Mouse (Mus musculus) spleen, postnatal 14 days (tissue): ENCODE results near the gene Banf2.

Experiments
- DNase-seq, 2 experiments: peaks; one replicate each; pipeline ENCODE4 v3.0.0; 2021 to 2022; ENCODE audit warnings: low spot score in 2 of 2

The Banf2 gene

DNA sequence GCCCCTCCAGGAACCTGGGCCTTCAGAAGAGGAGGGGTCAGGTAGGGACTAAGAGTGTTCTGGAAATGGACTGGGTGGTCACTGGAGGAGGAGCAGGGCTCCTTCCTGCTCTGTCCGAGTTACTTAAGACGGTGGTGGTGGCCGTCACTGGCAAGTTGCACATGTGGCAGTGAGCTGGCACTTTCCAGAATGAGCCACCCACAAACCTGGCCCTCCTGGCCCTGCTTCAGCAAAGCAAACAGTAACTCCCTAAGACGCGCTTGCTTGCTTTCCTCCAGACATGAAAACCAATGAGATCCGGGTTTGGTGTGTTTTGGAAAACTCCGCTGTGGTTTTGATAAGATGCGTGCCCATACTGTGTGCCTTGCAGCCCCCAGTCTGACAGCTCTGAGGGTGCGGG, 7.5 kb upstream of the Banf2 start:
- no peak for DNase-seq

DNA sequence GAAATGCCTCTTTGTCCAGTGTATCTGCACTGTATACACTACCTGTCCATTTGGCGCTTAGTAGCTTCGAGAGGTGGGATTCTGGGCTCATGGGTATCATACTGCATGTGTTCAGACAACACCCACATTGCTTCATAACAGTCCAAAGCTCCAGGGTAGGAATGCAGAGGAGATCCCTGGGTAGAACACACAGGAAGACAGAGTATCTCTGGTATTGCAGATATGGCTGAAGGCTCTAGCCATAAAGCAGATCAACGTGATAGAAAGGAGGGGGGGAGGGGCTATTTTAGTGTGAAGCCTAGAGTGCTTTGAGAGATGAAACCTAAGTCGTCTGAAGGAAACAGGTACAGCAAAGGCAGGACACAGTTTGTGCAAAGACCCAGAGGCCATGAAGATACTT, 6.4 kb upstream of the Banf2 start:
- DNase-seq: no peak

DNA sequence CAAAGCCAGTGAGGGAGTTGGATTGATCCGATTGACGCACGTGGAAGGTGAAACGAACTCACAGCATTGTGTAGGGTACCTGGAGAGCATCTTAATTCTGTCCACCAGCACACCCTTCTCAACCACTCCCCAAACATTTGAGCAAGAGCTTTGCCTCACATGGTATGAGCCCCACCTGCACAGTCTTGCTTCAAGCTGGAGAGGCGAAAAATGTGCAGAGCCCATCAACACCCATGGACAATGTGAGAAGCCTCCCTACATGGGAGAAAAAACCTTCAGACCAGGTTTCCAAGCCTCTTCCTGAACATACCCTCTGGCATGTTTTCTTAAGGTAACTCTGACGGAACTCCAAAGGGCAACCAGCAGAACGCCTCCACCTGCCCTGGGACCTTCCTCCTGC, 2.1 kb upstream of the Banf2 start:
- no peak for DNase-seq

DNA sequence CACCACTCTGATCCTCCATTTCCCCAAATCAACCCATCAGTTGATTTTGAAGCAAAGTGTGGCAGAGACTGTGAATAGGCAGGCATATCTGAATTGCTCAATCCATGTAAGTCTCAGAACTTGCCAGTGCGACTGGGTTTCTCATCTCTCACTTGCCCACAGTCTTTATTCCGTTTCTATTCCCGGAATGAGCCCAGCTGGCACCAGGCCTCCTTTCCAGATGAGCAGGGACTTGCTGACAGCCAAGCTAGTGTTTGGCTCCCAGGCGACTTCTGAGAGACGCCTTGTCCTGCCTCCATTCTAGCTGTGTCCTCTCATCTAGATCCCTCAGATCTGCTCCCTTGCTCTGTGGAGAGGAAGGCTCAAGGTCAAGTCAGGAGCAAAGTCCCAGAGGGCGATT, 11.9 kb downstream of the Banf2 start:
- no peak for DNase-seq

DNA sequence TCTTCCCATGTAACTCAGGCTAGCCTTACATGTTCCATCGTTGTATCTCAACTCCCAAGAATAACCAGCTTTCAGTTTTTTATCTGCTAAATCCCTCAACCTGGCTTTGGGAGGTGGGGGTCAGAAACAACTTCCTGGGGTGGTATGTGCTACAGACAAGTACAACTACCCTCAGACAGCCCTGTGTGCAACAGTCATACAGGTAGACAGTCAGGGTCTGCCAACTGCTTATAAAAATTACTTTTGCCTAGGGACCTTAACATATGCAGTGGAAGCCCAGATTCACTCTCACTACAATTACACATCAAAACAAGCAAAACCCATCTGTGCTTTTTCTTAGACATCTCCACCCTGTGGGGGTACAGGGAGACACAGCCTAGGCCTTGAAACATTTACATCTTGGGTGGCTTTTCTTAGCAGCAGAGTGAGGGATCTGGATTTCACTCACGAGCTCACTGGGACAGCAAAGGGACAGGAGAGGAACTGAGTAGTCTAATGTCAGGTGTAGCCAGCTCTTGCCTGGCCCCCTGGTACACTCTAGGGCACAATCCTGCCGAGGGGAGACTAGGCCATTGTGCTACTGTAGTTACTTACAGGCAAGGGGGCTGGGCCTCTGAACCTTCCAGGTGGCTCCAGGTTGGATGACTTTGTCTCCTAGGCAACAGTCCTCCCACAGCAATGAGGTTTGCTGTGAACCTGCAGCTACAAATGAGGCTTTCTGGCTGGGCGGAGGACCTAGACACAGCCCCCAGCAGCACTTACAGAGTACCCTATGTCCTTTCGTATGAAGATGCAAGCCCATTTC, 13.1 kb downstream of the Banf2 start:
- no peak for DNase-seq

DNA sequence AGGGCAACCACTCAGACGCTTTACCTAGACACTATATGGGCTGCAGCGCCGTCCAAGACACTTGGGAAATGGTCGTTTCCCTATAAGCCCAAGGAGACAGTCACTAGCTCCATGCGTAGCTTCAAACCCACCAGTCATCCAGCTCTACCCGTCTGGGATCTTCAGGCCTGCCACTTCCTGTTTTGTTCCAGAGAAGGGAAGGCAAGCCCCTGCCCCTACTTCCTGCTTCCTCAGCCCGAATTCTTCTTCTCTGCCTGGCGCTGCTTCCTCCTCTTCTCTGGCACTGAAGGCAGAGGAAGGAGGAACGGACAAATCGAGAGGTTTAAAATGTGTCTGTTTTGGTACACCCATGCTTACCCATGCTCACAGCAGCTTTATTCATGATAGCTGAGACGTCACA, 14.1 kb downstream of the Banf2 start:
- DNase-seq: no peak

DNA sequence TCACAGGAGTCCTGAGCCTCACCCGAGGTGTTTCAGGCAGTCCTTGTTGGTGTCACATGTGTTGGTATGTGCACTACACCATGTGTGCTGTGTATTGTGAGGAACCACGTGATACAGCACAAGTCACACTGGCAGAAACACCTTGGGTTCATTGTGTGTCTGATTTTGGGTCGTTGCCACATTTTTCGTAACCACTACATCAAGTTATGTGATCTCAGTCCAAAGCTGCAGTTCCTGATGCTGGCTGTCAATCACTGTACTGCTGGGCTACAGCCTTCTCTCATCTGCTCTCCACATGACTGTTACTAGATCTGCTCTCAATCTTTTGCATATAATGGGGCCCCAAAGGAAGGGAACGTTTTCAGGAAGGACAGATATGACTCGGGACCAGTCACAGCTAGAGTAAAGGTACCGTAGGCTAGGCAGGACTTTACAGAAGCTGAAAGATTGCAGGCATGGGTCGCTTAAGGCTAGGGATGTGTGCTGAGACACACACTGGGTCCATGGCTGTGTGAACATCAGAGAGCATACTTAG, 17.4 kb downstream of the Banf2 start:
- no peak for DNase-seq

DNA sequence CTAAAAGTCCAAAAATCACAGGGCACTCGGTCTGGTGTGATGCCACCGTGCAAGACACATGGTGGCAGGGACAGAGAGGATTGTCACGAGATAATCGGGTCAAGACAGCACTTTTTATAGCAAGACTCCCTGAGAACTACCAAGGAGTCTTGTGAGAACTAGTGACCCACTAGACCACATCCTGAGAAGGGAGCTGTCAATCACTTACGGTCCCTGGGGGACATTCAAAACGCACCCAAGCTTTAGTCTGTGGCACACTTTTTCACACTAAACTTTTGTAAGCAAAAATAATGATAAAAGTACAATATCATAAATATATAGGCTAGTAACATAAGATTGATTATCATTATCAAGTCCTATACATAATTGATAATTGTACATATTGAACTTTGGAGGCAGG, 18.0 kb downstream of the Banf2 start:
- no peak for DNase-seq

DNA sequence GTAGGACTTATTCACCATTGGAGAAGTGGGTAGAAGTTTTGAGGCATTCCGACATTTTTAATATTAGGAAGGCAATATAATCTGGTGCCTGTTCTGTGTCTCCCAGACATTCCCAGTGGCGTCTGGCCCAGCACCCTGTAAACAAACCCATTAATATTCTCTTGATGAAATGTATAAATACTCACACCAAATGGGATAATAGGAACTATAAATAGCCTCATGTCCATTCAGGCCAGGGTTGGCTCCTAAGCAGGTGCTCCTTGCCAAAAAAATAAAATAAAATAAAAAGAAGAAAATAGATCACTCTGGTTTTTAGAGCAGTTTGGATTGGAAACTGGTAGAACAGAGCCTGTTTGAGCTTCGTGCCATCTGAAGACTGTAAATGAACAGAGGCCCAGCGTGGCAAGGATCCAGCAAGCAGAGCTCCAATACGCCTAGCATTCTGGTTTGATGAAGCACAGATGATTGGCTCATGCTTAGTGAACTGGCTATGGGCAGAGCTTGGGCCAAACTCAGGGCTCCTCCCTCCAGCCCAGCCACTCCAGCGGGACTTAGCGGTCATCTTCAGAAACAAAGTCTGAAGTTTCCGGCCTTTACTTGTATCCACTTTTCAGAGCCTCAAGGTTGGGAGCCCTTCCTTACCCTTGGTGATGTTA, 19.7 kb downstream of the Banf2 start:
- no peak for DNase-seq

DNA sequence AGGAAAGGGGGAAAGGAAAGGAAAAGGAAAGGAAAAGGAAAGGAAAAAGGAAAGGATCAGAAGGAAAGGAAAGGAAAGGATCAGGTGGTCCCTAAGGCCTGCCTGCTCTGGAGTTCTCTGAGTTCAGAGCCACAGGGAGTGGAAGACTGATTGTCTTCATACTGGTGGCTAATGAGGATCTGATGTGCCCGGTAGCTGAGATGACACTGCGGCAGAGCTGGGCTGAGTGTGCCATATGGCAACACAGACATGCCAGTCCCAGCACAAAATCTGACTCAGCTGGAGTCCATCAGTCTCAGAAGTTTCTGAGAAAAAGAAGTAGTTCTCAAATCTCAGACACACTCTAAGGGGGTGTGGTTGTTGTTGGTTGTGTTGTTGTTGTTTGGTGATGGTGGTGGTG, 24.9 kb downstream of the Banf2 start:
- no peak for DNase-seq

DNA sequence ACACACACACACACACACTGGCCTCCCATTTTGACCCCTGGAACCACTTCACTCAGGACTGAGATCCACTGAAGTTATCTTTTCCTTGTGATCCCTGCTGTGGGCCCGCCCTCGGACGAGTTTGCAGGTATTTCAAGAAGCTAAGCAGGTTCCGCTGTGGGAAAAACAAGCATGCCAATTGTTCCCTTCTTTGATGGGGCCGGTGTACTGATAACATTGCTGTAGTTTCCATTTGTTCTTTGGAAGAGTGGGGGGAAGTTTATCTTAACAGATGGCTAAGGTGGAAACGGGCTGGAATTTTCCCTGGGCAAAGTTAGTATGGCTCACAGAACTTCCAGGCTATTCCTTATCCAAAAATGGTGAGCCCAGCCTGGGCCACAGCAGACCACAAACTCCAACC, 28.8 kb downstream of the Banf2 start:
- DNase-seq: no peak

DNA sequence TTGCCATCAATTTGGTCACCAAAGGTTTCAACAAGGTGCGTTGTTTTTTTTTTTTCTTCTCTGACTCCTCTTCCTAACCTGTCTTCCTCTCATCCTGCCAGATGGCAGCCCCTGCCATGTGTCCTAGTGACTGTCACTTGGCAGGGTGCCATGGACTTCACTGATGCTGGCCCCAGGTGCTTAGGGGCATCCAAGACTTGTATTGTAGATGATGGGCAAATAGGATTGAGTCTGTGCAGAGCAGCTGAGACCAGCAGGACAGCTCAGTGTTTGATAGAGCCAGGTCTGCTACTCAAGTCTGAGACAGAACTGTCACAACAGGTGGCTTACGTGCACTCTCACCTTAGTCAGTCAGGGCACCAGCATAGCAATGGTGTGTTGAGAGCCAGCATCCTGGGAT, 32.6 kb downstream of the Banf2 start:
- no peak for DNase-seq

DNA sequence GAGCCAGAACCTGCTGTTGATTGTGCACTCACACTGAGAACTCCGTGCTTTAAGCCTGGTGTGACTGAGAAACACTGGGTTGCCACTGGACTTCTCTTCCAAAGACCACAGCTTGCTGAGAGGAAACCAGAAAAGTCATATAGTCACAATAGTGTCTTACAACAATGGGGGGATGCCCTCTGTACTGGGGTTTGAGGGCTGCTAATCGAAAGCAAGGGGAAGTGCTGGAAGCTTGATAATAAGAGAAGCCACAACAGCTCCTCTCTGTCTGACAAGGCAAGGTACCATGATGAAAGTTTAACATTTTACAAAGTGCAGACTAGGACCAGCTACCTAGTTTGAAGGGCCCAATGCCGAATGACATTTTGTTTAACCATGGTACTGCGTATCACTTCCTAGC, 36.8 kb downstream of the Banf2 start:
- no peak for DNase-seq

DNA sequence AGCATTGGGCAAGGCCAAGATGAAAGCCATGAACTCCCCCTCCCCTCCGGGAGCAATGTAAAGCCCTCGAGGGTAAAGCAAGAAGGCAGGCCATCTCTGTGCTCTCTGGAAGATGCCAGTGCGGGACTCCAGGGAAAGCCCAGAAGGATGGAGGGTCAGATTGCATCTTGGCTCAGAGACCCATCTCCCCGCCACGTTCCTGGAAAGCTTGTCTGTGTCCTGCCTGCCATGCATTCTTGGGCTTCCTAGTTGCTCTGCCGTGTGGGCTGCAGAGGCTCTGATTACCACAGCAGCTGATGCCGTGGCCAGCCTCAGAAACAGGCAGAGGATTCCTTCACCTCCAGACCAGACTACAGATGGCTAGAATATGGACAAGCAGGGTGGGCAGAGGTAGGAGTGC, 37.6 kb downstream of the Banf2 start:
- no peak for DNase-seq

DNA sequence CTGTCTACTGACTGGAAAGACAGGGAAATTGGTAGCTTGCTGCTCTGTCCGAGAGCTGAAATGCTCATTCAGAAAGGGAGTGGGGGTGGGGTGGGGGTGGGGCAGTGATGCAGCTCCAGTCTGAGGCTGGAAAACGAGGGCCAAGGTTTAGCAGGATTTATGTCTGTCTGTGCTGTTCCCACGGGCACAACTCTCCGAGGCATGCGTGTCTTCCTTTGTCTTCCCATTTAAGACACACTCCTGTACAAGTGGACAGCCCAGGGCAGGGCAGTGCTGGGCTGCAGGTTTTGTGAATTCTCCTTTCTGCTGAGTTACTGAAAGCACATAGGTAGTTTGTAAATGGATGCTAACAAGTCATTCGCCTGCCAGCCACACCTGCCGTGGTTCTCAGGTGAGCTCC, 39.8 kb downstream of the Banf2 start:
- DNase-seq: no peak

DNA sequence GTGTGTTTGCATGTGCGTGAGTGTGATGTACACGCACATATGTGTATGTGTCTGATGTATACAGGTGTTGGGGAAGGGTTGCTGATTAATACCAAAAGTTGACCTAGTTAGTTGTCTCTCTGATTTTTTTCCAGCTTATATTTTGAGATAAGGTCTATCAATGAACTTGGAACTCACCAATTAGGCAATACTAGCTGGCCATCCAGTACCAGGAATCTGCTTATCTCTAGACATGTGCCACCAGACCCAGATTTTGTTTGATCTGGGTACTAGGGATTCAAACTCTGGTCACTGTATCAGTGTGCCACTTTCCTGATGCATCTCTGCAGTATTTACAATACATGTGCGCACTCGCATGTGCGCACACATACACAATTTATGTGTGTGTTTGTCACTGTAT, 41.2 kb downstream of the Banf2 start:
- no peak for DNase-seq

DNA sequence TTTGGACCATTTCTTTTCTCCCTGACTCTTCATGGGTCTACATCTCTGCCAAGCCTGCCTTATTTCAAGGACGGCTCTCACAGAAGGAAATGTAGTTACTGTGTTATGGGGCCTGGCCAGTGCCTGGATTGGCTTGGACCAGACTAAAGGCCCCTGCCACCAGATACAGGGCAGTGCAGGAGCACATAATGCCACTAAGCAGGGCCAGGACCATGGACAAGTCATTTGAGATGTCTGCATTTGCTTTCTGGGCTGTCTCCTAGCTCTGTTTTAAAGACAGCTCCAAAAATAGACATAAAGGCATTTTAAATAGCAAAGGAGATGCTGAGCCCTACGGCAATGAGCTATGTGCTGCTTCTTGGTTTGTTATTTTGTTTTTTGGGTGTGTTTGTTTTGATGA, 43.8 kb downstream of the Banf2 start:
- DNase-seq: no peak

DNA sequence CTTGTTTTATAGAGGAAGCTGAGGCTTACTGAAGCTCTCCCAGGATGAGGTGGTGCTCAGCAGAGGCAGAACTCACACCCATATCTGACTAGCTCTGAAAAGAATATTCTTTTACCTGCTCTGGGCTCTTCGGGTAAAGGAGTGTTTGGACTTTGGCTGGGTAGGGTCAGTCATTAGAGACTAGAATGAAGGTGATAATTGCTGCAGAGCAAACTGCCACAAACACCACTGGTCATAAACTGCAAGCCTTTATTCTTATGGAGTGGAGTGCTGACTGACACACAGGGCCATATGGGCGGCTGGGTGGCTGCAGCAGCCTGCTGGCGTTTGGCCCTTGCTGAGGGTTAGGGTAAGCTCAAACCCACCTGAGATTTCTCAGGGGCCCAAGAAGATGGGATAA, 46.0 kb downstream of the Banf2 start:
- DNase-seq: no peak

DNA sequence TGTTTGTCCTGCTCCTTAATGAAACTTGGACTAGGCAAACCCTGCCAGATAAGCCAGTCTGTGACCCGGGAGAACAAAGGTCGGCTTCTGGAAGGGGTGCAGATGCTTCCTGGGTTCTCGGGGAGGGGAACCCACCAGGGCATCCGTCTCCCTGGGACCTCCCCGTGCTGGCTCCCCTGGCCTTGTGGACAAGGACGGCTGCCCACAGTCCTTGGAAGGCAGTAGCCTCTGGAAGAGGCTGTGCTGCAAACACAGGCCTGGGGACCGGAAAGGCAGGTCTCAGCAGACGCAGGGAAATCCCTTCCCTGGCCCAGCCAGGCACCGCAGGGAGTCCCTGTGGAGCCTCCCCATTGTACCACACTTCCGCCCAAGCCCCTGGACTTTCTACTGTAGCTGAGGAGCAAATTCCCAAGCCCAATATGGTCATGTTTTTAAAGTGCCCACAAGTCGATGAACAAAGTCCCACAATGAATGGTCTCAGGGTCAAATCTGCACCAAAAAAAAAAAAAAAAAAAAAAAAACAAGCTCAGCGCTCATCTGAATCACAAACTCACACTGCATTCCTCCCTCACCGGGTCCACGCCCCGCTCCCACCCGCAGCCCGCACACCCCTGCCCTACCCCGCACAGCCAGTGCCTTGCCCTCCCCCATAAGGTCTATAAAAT, 53.5 kb downstream of the Banf2 start:
- DNase-seq: no peak

DNA sequence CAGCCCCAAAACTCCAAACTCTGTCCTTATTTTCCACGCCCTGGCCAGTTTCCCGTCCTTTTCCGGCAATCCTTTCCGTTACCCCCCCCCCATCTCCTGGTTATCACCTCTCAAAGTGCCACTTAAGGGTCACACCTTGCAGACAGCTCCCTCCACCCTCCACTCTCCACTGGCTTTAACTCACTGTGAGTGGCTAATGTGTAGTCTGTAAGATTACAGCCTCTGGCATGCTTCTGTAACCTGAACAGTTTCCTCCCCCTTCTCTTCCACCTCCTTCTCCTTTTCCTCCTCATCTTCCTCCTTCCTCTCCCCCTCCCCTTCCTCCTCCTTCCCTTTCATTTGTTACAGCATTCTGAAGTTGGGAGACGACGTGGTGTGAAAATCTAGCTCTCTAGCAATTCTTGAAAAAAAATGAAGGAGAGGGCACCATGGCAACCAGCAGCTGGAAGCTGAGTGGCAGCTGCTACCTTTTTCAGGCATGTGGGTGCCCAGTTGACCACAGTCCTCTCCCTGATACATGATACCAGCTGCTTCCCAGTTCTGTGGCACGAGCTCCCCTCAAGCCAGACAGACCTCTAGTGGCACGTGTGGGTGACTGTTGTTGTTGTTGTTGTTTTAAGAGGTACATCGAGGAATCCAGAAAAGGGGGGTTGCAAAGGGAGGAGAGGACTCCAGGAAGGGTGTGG, 55.2 kb downstream of the Banf2 start:
- no peak for DNase-seq

DNA sequence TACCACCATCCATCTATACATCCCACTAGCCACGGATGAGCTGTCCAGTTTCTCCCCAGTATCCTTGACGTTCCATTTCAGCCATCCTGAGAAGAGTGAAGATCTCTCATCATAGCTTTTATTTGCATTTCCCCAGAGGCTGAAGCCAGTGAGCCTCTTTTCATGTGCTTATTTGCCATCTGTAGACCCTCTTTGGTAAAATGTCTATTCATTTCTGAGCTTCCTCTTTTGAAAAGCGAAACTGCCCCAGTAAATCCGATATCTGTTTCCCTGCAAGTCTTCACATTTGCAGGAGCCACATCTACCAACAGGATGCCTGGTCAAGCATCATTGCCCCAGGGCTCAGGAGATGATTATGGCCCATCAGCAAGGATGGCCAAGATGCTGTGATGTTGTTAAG, 59.9 kb downstream of the Banf2 start:
- no peak for DNase-seq

DNA sequence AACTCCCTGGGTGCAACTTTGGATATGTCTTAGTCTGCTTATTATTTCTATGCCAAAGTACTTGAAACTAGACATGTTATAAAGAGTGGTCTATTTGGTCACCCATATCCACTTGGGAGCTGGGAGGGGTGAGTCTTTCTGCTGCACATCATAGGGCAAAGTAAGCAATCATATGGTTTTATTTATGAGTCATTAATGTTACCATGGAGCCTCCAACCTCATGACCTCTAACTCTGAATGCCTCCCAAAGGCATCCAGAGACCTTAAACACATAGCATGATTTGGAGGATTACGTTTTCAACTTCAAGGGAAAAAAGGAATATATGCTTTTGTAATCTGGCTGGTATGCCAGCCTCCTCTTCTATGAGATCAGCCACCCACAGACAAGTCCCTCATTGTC, 61.9 kb downstream of the Banf2 start:
- DNase-seq: no peak
